Mouse (Mus musculus) small intestine, adult 2 months (tissue): ENCODE measurements around the gene Akap2. TPM values are rescaled to one million over a fixed set of nuclear protein-coding genes. Genes with fewer than 3 reads are reported as not detected.

Experiments used
- H3K27ac ChIP-seq: fragments of 200-500 bp; 2 replicates; pipeline ENCODE4 v1.5.1; 2012; ENCODE audit warnings: low read depth, low read length, control low read depth, inconsistent platforms; ENCODE audit not compliant: insufficient read depth
- H3K27me3 ChIP-seq: fragments of 200-500 bp; 2 replicates; pipeline ENCODE4 v1.6.1; 2012; ENCODE audit warnings: mild to moderate bottlenecking, moderate library complexity, low read length, inconsistent platforms; ENCODE audit not compliant: control insufficient read depth, insufficient read depth
- H3K36me3 ChIP-seq: fragments of 200-500 bp; 2 replicates; pipeline ENCODE4 v1.6.1; 2012; ENCODE audit warnings: mild to moderate bottlenecking, low read length, control low read depth, inconsistent platforms; ENCODE audit not compliant: control insufficient read depth, insufficient read depth
- H3K4me1 ChIP-seq: fragments of 200-500 bp; 2 replicates; pipeline ENCODE4 v1.6.1; 2012; ENCODE audit warnings: low read length, inconsistent platforms, mixed read lengths; ENCODE audit not compliant: control insufficient read depth, insufficient read depth, insufficient read length
- H3K4me3 ChIP-seq: fragments of 200-500 bp; 2 replicates; pipeline ENCODE4 v1.5.1; 2012; ENCODE audit warnings: low read depth, mild to moderate bottlenecking, control low read depth, inconsistent platforms, low read length, moderate library complexity
- CTCF ChIP-seq: fragments of 200-500 bp; IDR thresholded peaks from 2 replicates; pipeline ENCODE4 v1.5.1; 2012; ENCODE audit warnings: low read depth, mild to moderate bottlenecking, control low read depth, inconsistent platforms, low read length, moderate library complexity, mixed read lengths; ENCODE audit not compliant: insufficient replicate concordance, insufficient read length; ENCODE audit errors: extremely low read depth
- POLR2A ChIP-seq: fragments of 200-500 bp; IDR thresholded peaks from 2 replicates; pipeline ENCODE4 v1.6.1; 2012; ENCODE audit warnings: low read depth, mild to moderate bottlenecking, control low read depth, inconsistent platforms, low read length, moderate library complexity
- WGBS: fragments of 180-500 bp; shearing (Covaris S2); methylation state at CpG from one replicate; pipeline ENCODE4 v1.1.7; 2018; 5-methylcytosine and 5-hydroxymethylcytosine counted together
- polyA plus RNA-seq: library from polyadenylated mRNA; depleted of rRNA; stranded (reverse); fragments of >200 nt; gene quantifications from 2 replicates; pipeline ENCODE4 v1.2.3, GENCODE M21; 2012; rRNA removed

Gene Akap2
- polyA plus RNA-seq, 1 experiment = 7.6 TPM

- Histone ChIP-seq H3K27me3 (no peaks in the 10 kb centered on the region), H3K27ac (no peak overlapping the region)
Measured at GRCm38 (mm10) chr4:57930559-57931170, 213.2 kb downstream of the Akap2 start.

GRCm38 (mm10) chr4:57934181-57934580 lies 216.7 kb downstream of the Akap2 start:
- Histone ChIP-seq H3K4me3 (no peak overlapping the region), H3K27me3 (no peaks in the 10 kb centered on the region), H3K4me1 (no peaks in the 10 kb centered on the region; the same call in 1 of the 2 replicates), H3K27ac (no peak overlapping the region), H3K36me3 (no peaks in the 10 kb centered on the region)
- TF ChIP-seq POLR2A (no peak), CTCF (no peak)
- WGBS = 77% methylated on average over 5 of the region's 5 CpGs

More at GRCm38 (mm10) chr4:57930559-57931170, 213.2 kb downstream of the Akap2 start:
- no peak for TF ChIP-seq CTCF
- TF ChIP-seq POLR2A = no peak
- H3K4me1 ChIP-seq = no peaks in the 10 kb centered on the region
- WGBS = 65% methylated on average over 5 of the region's 5 CpGs
- H3K36me3 ChIP-seq = no peaks in the 10 kb centered on the region
- H3K4me3 ChIP-seq = no peak overlapping the region

GRCm38 (mm10) chr4:57937292-57937691 lies 219.8 kb downstream of the Akap2 start:
- no peaks in the 10 kb centered on the region for H3K36me3 ChIP-seq
- no peaks in the 10 kb centered on the region for H3K27me3 ChIP-seq
- 85% methylated on average over 6 of the region's 6 CpGs for WGBS
- H3K4me3 ChIP-seq = no peak overlapping the region
- TF ChIP-seq POLR2A (no peak), CTCF (no peak)
- peaks cover 9% of the 10 kb centered on the region; the same call in 1 of the 2 replicates for H3K4me1 ChIP-seq
- H3K27ac ChIP-seq = no peak overlapping the region

GRCm38 (mm10) chr4:57940631-57941030 lies 223.2 kb downstream of the Akap2 start:
- Histone ChIP-seq H3K27ac (peak overlapping the region; percentile 79), H3K36me3 (peaks cover 23% of the 10 kb centered on the region), H3K4me1 (peaks cover 13% of the 10 kb centered on the region; the same call in 1 of the 2 replicates), H3K4me3 (no peak overlapping the region), H3K27me3 (no peaks in the 10 kb centered on the region)
- TF ChIP-seq CTCF (no peak), POLR2A (no peak)
- WGBS = 50% methylated on average over 4 of the region's 4 CpGs

GRCm38 (mm10) chr4:57942892-57943291 lies 225.4 kb downstream of the Akap2 start:
- peaks cover 26% of the 10 kb centered on the region; the same call in 1 of the 2 replicates for H3K4me1 ChIP-seq
- no peaks in the 10 kb centered on the region for H3K27me3 ChIP-seq
- 75% methylated on average over 2 of the region's 2 CpGs for WGBS
- H3K36me3 ChIP-seq = peaks cover 38% of the 10 kb centered on the region
- H3K4me3 ChIP-seq = no peak overlapping the region
- no peak overlapping the region for H3K27ac ChIP-seq
- TF ChIP-seq CTCF = no peak
- no peak for TF ChIP-seq POLR2A

Other genes with a start within 250 kb of the Akap2 start
- gene Pakap, start 149.5 kb upstream of the Akap2 start, polyA plus RNA-seq = 0.22 and 0.30 TPM in 2 replicates
- 3.2 and 13.4 TPM in 2 replicates for gene D630039A03Rik, start 198.6 kb downstream of the Akap2 start, polyA plus RNA-seq
- 67.4 and 181 TPM in 2 replicates for gene Txn1, start 238.8 kb downstream of the Akap2 start, polyA plus RNA-seq